Mouse (Mus musculus) v-Abl transformed pro-B cells (cell line): ENCODE data around the gene Klk1b3.
"Not testable (repeated sequence)": the region's sequence is repeated elsewhere in the genome, so short reads cannot be mapped to it uniquely, and the experiment has no call there.

Source experiments
- in situ Hi-C, 2 experiments: fragments of 400-800 bp; cut with MboI; formaldehyde crosslinking; loops; one replicate each; pipeline ENCODE4 v1.15.1; 2025; ENCODE audit not compliant: unreplicated experiment in 2 of 2

Gene Klk1b3

GRCm38 (mm10) chr7:44197891-44198290 lies at the start of gene Klk1b3:
Gene Klk1b3 (plus strand): TSS chr7:44198191.
- in situ Hi-C loops: no loop called here

GRCm38 (mm10) chr7:44179299-44180045 lies 18.5 kb upstream of the Klk1b3 start:
- in situ Hi-C loops: no loop called here

GRCm38 (mm10) chr7:44186516-44186915 lies 11.5 kb upstream of the Klk1b3 start:
- in situ Hi-C loops: not testable (repeated sequence)

- in situ Hi-C loops: not testable (repeated sequence)
Observed at GRCm38 (mm10) chr7:44187936-44188335, 10.1 kb upstream of the Klk1b3 start, which contains the start of gene Klk1b24. Gene Klk1b24 (plus strand): TSS chr7:44188236.

GRCm38 (mm10) chr7:44193466-44193865 lies 4.5 kb upstream of the Klk1b3 start:
- in situ Hi-C loops: not testable (repeated sequence)

GRCm38 (mm10) chr7:44207135-44207534 lies 9.1 kb downstream of the Klk1b3 start, which contains the start of gene Klk1b4:
Gene Klk1b4 (plus strand): TSS chr7:44207435.
- in situ Hi-C loops: not testable (repeated sequence)

GRCm38 (mm10) chr7:44208307-44208706 lies 10.3 kb downstream of the Klk1b3 start:
- in situ Hi-C loops: no loop called here

GRCm38 (mm10) chr7:44215645-44216044 lies 17.7 kb downstream of the Klk1b3 start, which contains the start of gene Klk1b5:
Gene Klk1b5 (plus strand): TSS chr7:44215945.
- in situ Hi-C loops: no loop called here

GRCm38 (mm10) chr7:44221601-44222000 lies 23.6 kb downstream of the Klk1b3 start:
- in situ Hi-C loops: not testable (repeated sequence)

- in situ Hi-C loops: not testable (repeated sequence)
Observed at GRCm38 (mm10) chr7:44222335-44222734, 24.3 kb downstream of the Klk1b3 start.

GRCm38 (mm10) chr7:44225076-44225475 lies 27.1 kb downstream of the Klk1b3 start, which contains the start of gene Klk1:
Gene Klk1 (plus strand): TSS chr7:44225360.
- in situ Hi-C loops: loop anchor here in 1 of 2 experiments (25.0 kb wide), 1 partner anchor 538 kb away; the partner anchor contains the start of gene Klk14

- in situ Hi-C loops: loop anchor here in 1 of 2 experiments (25.0 kb wide), 1 partner anchor 549 kb away; the partner anchor contains the start of gene Klk14
Observed at GRCm38 (mm10) chr7:44235909-44236308, 37.9 kb downstream of the Klk1b3 start, which contains the start of gene Gm36864. Gene Gm36864 (plus strand): TSS chr7:44236177.

- in situ Hi-C loops: loop anchor here in 1 of 2 experiments (25.0 kb wide), 1 partner anchor 553 kb away; the partner anchor contains the start of gene Klk14
Observed at GRCm38 (mm10) chr7:44239913-44240312, 41.9 kb downstream of the Klk1b3 start.

- in situ Hi-C loops: loop anchor here in 1 of 2 experiments (25.0 kb wide), 1 partner anchor 553 kb away; the partner anchor contains the start of gene Klk14
Observed at GRCm38 (mm10) chr7:44240712-44241111, 42.7 kb downstream of the Klk1b3 start.

- in situ Hi-C loops: loop anchor here in 1 of 2 experiments (25.0 kb wide), 1 partner anchor 554 kb away; the partner anchor contains the start of gene Klk14
Observed at GRCm38 (mm10) chr7:44241163-44241562, 43.2 kb downstream of the Klk1b3 start.

GRCm38 (mm10) chr7:44244080-44244479 lies 46.1 kb downstream of the Klk1b3 start:
- in situ Hi-C loops: loop anchor here in 1 of 2 experiments (25.0 kb wide), 1 partner anchor 557 kb away; the partner anchor contains the start of gene Klk14

GRCm38 (mm10) chr7:44246055-44246983 lies 48.3 kb downstream of the Klk1b3 start, which contains the start of the genes 1700028J19Rik and 2410002F23Rik:
Gene 1700028J19Rik (minus strand): TSS chr7:44246695.
Gene 2410002F23Rik (plus strand): TSS chr7:44246722.
- in situ Hi-C loops: loop anchor here in 1 of 2 experiments (25.0 kb wide), 1 partner anchor 559 kb away; the partner anchor contains the start of gene Klk14

GRCm38 (mm10) chr7:44246984-44247470 lies 49.0 kb downstream of the Klk1b3 start:
- in situ Hi-C loops: loop anchor here in 1 of 2 experiments (25.0 kb wide), 1 partner anchor 560 kb away; the partner anchor contains the start of gene Klk14

GRCm38 (mm10) chr7:44247971-44248370 lies 50.0 kb downstream of the Klk1b3 start:
- in situ Hi-C loops: loop anchor here in 1 of 2 experiments (25.0 kb wide), 1 partner anchor 561 kb away; the partner anchor contains the start of gene Klk14
